Mouse (Mus musculus) naive thymus-derived CD4-positive, alpha-beta T cell, adult 2 months (primary cell): ENCODE measurements around the gene Wfikkn2.

Experiments
- DNase-seq: peaks from one replicate; pipeline ENCODE4 v3.0.0-alpha.2; 2011; ENCODE audit warnings: low read depth

Wfikkn2 gene

DNA sequence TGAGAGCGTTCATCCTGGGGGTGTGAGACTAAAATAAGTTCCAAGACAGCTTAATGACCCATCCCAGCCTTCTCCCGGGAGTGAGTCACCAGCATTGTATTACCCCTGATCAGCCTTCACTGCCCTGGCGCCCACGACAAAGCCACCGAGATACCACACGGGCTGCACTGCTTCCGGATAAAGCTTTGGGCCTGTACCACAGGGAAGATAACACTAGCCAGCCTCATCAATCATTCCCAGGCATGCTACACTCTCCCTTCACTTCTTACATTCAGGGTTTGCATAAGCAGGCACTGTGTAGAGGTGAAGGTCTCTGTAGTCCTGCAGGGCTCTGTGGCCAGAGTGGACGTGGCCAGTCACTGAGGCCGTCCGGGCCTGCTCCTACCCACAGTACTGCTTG, 56.2 kb downstream of the Wfikkn2 start:
- no peak for DNase-seq
